Mouse (Mus musculus): Measurements from ENCODE around the gene Gapvd1.

- no peak for TF ChIP-seq CTCF (IDR thresholded peaks at IDR 0.05; ENCODE audit: low read depth, low read length)
- no peak for TF ChIP-seq POLR2A (IDR thresholded peaks at IDR 0.05; ENCODE audit: extremely low read depth, insufficient read depth, low read length)
Observed at GRCm38 (mm10) chr2:34677061-34677460, 78.0 kb downstream of the Gapvd1 start.
